Mouse (Mus musculus) ovary, postnatal 10 days (tissue): Measurements from ENCODE around the gene Pafah1b1.

Experiments
- DNase-seq: peaks from one replicate; pipeline ENCODE4 v3.0.0; 2022; ENCODE audit warnings: low spot score

Gene Pafah1b1

GRCm38 (mm10) chr11:74724235-74724791 is at the start of gene Pafah1b1:
Pafah1b1 (minus strand) TSS chr11:74724670.
- DNase-seq: peak; percentile 89

DNA sequence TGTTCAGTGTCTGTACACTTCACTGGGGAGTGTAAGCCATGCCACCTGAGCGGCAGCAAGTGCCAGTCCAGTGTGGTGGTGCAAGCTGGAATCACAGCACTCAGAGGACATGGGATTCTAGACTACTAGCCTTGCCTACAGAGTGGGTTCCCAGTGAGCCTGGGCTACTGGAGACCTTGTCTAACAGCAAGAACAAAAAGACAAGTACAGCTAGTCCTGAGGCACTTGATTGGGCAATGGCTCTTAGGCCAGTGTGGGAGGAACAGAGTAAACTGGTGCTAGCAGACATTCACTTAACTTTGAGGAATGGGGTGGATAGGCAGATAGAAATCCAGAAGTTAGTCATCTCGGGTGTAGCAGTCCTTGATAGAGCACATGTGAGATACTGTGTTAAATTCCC is 47.9 kb upstream of the Pafah1b1 start:
- DNase-seq: no peak

GRCm38 (mm10) chr11:74771650-74772049 is 47.2 kb upstream of the Pafah1b1 start:
- no peak for DNase-seq

DNA sequence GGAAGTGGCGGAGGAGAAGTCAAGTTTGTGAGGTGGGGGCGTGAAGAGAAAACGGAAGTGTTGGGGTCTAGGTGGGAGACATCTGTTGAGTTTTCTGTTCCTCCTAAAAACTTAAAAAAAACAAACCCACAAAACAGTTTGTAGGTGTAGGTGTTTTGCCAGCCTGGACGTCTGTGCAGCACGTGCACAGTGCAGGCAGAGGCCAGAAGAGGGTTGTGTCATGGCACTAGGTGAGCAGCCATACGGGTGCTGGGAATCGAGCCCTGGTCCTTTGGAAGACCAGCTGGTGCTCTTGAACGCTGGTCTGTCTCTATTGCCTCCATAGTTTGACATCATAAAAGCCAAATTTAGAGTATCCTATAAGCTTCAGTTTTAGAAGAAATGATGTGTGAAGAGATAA is 46.8 kb upstream of the Pafah1b1 start:
- DNase-seq: no peak

GRCm38 (mm10) chr11:74770595-74771207 is 46.2 kb upstream of the Pafah1b1 start, which contains the start of gene Mettl16:
Mettl16 (plus strand) TSS chr11:74770830.
- peak; percentile 83 for DNase-seq

- DNase-seq: no peak
Observed at GRCm38 (mm10) chr11:74770037-74770436, 45.6 kb upstream of the Pafah1b1 start.

- DNase-seq: no peak
Observed at GRCm38 (mm10) chr11:74768045-74768444, 43.6 kb upstream of the Pafah1b1 start.

GRCm38 (mm10) chr11:74767469-74767868 is 43.0 kb upstream of the Pafah1b1 start:
- DNase-seq: no peak

DNA sequence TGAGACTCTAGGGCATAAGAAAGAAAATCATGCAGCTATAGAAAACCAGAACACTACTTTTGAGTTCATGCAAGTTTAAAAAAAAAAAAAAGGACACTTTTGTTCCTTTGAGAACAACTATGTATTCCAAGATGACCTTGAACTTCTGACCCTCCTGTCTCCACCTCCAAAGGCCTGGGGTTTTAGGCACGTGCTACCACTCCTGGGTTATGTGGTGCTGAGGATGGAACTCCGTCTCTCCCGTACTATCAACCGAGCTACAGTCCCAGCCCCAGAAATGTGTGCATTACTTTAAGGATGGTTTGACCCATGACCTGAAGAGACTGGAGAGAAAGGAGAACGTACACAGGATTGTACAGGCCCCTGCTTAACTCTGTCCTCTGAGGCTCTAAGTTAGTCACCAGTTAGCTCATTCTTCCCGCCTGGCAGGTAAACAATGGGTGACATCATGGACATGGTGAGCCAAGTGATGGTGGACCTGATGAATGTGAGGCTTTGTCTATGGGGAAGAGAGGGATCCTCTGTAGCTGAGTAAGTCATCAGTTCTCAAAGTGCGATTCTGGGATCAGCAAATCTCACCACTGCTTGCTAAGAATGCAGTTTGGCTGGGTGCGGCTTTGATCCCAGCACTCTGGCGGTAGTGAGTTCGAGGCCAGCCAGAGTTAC is 39.6 kb upstream of the Pafah1b1 start:
- DNase-seq: no peak

DNA sequence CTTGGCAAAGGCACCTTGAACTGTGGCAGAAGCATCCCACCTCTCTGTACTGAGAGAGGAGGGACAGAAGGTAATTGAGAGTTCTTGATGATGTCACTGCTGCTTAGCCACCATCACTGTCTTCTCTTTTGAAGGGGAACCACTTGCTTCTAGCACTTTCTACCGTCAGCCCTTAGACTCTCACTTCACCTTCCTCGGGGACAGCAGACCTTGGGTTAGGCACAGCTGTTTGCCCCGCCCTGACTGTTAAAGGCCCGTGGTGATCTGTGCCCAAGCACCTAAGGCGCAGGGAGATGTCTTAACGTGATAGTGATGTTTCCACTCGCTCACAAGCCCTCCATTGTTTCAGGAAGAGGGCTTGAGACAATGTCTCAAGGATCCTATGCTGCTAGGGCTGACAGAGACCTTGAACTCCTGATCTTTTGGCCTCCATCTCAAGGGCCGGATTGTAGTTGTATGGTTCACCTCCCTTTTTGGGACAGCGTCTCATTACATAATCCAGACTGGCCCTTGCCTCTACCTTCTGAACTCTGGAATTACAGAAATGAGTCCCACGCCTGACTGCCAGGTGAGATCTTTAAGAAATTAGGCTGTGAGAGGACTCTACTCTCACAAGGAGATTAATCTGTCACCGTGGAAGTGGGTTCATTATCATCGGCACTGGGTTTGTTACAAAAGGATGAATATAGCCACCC is 36.7 kb upstream of the Pafah1b1 start:
- no peak for DNase-seq

DNA sequence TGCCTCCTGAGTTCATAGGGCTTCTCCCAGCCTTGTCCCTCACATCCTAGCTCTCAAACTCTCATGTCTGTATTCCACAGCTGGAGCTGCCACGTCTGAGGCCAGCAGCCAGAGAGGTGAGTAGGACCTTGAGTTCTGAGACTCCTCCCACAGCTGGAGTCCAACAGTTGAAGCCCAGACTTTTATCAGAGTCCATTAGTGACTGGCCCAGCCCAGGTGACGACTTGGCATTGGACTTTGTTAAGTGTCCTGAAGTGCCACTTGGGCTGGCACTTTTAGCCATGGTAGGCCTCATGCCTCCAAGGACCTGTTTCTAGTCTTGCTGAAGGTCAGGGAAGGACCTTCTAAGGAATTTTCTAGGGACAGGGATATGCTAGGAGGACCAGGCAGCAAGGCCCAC is 32.2 kb upstream of the Pafah1b1 start:
- no peak for DNase-seq

DNA sequence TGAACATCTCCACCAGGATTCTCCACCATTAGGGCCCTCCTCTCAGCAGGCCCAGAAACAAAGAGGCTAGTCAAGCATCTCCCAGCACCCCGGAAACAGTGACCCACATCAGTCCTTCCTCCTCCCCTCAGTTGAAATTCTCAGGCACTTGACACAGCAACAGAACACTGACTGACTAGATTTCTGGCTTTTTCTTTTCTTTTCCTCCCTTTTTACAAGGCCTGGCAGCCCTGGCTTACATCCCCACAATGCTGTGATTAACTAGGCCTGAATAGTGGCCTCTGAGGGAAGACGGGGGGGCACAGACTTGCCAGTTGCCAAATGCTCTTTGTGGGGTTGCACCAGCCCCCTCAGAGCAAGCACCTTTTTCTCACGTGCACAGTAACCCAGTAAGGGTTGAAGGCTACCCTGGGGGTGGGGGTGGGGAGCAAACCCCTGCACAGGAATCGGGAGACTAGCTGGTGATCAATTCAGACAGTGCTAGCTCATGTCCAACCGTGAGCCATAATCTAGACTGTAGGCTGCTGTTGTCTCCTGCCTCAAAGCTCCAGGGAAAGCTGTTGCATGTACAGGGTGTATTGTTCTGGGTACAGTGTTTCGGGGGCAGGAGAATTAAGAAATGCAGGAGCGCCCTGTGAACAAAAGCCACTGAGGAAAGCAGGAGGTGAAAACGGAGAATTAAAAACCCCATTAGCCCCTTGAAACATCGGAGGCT is 27.0 kb upstream of the Pafah1b1 start:
- no peak for DNase-seq

- DNase-seq: no peak
Observed at GRCm38 (mm10) chr11:74750662-74751351, 26.3 kb upstream of the Pafah1b1 start.

DNA sequence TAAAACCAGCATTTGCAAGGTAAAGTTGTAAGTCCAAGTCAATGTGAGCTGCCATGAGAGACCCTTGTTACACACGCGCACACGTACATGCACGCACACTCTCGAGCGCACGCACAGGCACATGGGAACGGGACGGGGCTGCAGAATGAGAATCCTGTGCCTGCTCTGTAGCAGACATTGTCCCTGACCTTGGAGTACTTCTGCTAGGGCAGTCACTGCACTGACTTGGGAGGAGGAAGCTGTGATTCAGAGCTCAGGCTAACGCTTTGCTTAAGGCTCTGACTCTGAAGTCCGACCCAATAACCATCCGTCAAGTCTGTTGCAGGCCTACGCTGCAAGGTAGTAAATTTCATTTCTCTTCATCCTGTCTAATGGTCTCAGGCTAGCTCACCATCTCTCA is 24.8 kb upstream of the Pafah1b1 start:
- DNase-seq: no peak

DNA sequence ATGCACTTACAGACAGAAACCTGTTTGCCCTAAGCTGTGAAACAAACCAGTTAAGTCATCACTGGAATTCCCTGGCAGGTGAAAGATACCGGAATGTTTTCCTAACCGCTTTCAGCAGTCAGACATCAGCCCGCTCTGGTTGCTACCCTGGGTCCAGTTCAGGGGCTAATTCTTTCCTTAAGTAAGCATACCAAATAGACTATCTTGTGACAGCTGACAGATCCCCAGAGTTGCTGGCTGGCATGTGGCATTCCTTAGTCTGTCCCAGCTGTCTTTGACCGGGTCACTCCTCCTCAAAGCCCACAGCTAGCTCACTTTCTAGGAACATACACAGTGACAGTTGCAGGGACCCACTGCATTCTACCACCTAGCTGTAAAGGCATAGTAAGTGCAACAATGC is 23.6 kb upstream of the Pafah1b1 start:
- no peak for DNase-seq

- no peak for DNase-seq
Observed at GRCm38 (mm10) chr11:74737861-74738260, 13.4 kb upstream of the Pafah1b1 start.

GRCm38 (mm10) chr11:74734917-74735316 is 10.4 kb upstream of the Pafah1b1 start:
- no peak for DNase-seq

DNA sequence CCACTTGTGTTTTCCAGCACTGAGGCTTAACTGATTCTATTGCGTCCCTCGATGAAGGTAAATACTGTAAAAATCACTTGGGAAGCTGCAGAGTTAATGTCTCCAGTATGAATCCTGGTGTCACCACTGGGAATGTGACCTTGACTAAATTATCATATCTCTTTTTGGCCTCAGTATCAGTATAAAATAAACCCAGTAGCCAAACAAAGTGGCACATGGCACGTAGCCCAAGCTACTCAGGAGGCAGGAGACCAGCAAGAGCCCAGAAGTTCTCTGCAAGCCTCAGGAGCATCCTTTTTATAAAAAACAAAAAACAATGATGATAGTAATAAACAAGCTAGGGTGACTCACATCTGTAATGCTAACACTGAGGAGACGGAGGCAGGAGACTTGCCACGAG is 711 bp upstream of the Pafah1b1 start:
- DNase-seq: no peak

DNA sequence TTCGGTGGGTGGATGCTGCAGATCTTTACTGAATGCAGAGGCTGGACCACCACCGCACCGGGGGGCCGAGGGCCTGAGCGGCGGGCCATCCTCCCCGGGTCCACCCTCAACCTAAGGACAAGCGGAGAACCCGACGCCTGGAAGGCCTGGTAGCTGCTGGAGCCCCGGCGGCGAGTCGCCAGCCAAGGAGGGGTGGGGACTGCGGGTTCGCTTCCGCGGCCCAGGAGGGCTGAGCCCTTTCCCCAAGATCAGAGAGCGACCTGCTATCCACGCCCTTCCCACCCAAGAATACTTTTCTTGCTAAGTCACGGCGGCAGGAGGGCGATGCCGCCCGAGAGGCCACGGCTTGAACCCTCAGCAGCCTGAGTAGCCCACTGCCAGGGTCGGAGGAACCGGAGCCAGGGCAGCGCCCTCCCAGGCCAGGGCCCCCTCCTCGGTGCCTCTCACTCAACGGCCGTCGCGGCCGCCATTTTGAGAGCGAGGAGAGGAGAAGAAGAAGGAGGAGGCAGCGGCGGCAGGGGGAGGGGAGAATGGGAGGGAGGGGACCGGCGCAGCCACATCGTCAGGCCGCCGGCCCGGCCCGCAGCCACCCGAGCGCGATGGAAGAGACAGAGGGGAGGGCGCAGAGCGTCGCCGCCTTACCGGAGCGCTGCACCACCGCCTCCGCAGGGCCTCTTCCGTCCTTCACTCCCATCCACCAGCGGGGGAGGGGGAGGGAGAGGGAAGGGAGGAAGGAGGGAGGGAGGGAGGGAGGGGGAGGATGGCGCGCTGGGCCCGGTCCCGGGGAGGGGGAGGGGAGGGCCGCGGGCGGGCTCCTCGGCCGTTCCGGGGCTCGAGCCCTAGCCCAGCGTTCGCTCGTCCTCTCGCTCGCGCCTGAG is 874 bp downstream of the Pafah1b1 start:
- peak; percentile 68 for DNase-seq

DNA sequence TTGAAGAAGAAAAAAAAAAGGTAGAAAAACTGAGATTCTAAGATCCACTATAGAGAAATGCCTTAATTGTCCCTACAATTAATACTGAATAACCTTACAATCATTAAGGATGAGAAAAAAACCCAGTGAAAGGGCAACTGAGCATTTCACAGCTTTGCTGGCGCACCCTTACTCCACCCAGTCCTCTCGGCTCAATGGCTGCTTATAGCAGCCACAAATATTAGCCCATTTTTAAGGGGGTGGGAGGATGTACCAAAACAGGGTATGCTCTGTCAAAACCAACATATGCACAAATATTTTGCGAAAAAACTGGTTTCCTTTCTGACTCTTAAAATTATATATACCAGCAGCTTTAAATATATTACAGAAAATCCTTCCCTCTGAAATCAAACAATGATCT is 2.5 kb downstream of the Pafah1b1 start:
- DNase-seq: no peak

- no peak for DNase-seq
Observed at GRCm38 (mm10) chr11:74721141-74721540, 3.3 kb downstream of the Pafah1b1 start.
